25 mouse cellular contexts compared by ENCODE assay signal in genomic region chr3:103500366-103500765, GRCm38 (mm10).
DNase-seq lines count a peak whose midpoint lies in the region; ATAC-seq and TF ChIP-seq lines count a peak whose summit lies in the region.
"Had no signal": no experiment of that assay in that cellular context is flagged by ENCODE, and none has a peak within 500 bp of the region (broad histone marks: within the 10 kb centered on the region; RNA-seq: fewer than 3 reads in every experiment).

No protein-coding gene starts in this region.

- TF ChIP-seq POLR2A in thymus, adult 2 months (IDR thresholded peaks at IDR 0.05; ENCODE audit: control insufficient read depth, extremely low read depth, insufficient read depth, low read length, poor library complexity), result no peak

- H3K27ac ChIP-seq in midbrain, embryonic 11.5 days (ENCODE audit: low read depth, low read length), result no peak overlapping the region
- H3K27ac ChIP-seq in midbrain, embryonic 10.5 days (replicated peaks), result no peak overlapping the region
- no peak overlapping the region for H3K27ac ChIP-seq in thymus, adult 2 months (ENCODE audit: control insufficient read depth, insufficient read depth, low read length)
- H3K27ac ChIP-seq in forebrain, embryonic 15.5 days (replicated peaks), result no peak overlapping the region
- H3K27ac ChIP-seq: embryonic facial prominence, embryonic 15.5 days; hindbrain, embryonic 12.5 days; kidney, embryonic 15.5 days; macrophage; neural tube, embryonic 13.5 days had no signal

- ATAC-seq in midbrain, embryonic 11.5 days (ENCODE audit: low FRiP score), result no peak
- peak; percentile 80 for ATAC-seq in megakaryocyte, adult 5-6 weeks (ENCODE audit: poor library complexity, severe bottlenecking)
- no peak for ATAC-seq in forebrain, embryonic 15.5 days (replicated peaks)
- ATAC-seq: forebrain, embryonic 14.5 days; lung, postnatal 0 days had no signal

- H3K4me1 ChIP-seq in midbrain, embryonic 11.5 days (ENCODE audit: control insufficient read depth, insufficient read depth, low read length), result no peaks in the 10 kb centered on the region
- H3K4me1 ChIP-seq in midbrain, embryonic 10.5 days, result peaks cover 15% of the 10 kb centered on the region
- H3K4me1 ChIP-seq in thymus, adult 2 months (replicated peaks; ENCODE audit: control insufficient read depth, insufficient read depth, low read length), result peaks cover 16% of the 10 kb centered on the region
- peaks cover 3% of the 10 kb centered on the region; the same call in 1 of the 2 replicates for H3K4me1 ChIP-seq in forebrain, embryonic 15.5 days
- H3K4me1 ChIP-seq: embryonic facial prominence, embryonic 15.5 days; heart, embryonic 12.5 days; hindbrain, embryonic 12.5 days; neural tube, embryonic 13.5 days had no signal

- H3K9ac ChIP-seq in midbrain, embryonic 11.5 days (ENCODE audit: low read length), result no peak overlapping the region
- no peak overlapping the region for H3K9ac ChIP-seq in forebrain, embryonic 15.5 days (replicated peaks)
- H3K9ac ChIP-seq: embryonic facial prominence, embryonic 15.5 days; heart, embryonic 12.5 days; hindbrain, embryonic 12.5 days; kidney, embryonic 15.5 days; neural tube, embryonic 13.5 days had no signal

- WGBS in midbrain, embryonic 11.5 days, result 77% methylated on average over 4 of the region's 4 CpGs
- 70% methylated on average over 4 of the region's 4 CpGs for WGBS in midbrain, embryonic 10.5 days
- 18% methylated on average over 4 of the region's 4 CpGs for WGBS in thymus, adult 2 months
- WGBS in forebrain, embryonic 15.5 days, result 73% methylated on average over 4 of the region's 4 CpGs

- peak; percentile 28 for DNase-seq in midbrain, embryonic 11.5 days (ENCODE audit: low spot score, missing footprints)
- no peak for DNase-seq in midbrain, embryonic 10.5 days (ENCODE audit: low spot score)
- peak; percentile 24 for DNase-seq in thymus, adult 2 months
- no peak for DNase-seq in right cerebral cortex, postnatal 4 days
- no peak for DNase-seq in urinary bladder, postnatal 14 days (ENCODE audit: low spot score)
- no peak for DNase-seq in retina, postnatal 1 day
- DNase-seq: adrenal gland, adult 2 months; cerebellum, adult 2 months; cerebellum, postnatal 25 days; heart, adult 18-20 months; heart, postnatal 14 days; kidney, adult 11 months; midbrain, embryonic 14.5 days; right cerebral cortex, adult 18-20 months had no signal

- no peak overlapping the region for H3K4me2 ChIP-seq in midbrain, embryonic 11.5 days
- H3K4me2 ChIP-seq in forebrain, embryonic 15.5 days (replicated peaks), result no peak overlapping the region
- H3K4me2 ChIP-seq: embryonic facial prominence, embryonic 15.5 days; heart, embryonic 12.5 days; hindbrain, embryonic 12.5 days; kidney, embryonic 15.5 days; neural tube, embryonic 13.5 days had no signal

- no peaks in the 10 kb centered on the region for H3K9me3 ChIP-seq in midbrain, embryonic 11.5 days (ENCODE audit: control insufficient read depth, low read length)
- H3K9me3 ChIP-seq in midbrain, embryonic 10.5 days (replicated peaks), result no peaks in the 10 kb centered on the region
- H3K9me3 ChIP-seq in forebrain, embryonic 15.5 days, result no peaks in the 10 kb centered on the region
- H3K9me3 ChIP-seq: embryonic facial prominence, embryonic 15.5 days; G1E; heart, embryonic 12.5 days; hindbrain, embryonic 12.5 days; kidney, embryonic 15.5 days; neural tube, embryonic 13.5 days had no signal

- no peak for TF ChIP-seq CTCF in thymus, adult 2 months (IDR thresholded peaks at IDR 0.05; ENCODE audit: borderline replicate concordance, control insufficient read depth, extremely low read depth, insufficient read depth, low read length, poor library complexity)

- H3K27me3 ChIP-seq in midbrain, embryonic 11.5 days (ENCODE audit: control insufficient read depth, insufficient read depth, low read length), result no peaks in the 10 kb centered on the region
- no peaks in the 10 kb centered on the region for H3K27me3 ChIP-seq in midbrain, embryonic 10.5 days (ENCODE audit: low read depth, poor library complexity, severe bottlenecking)
- no peaks in the 10 kb centered on the region for H3K27me3 ChIP-seq in thymus, adult 2 months (ENCODE audit: control insufficient read depth, insufficient read depth, low read length)
- H3K27me3 ChIP-seq in forebrain, embryonic 15.5 days, result no peaks in the 10 kb centered on the region
- H3K27me3 ChIP-seq: embryonic facial prominence, embryonic 15.5 days; heart, embryonic 12.5 days; hindbrain, embryonic 12.5 days; kidney, embryonic 15.5 days; neural tube, embryonic 13.5 days had no signal

- H3K4me3 ChIP-seq in midbrain, embryonic 11.5 days (ENCODE audit: low read depth, low read length), result no peak overlapping the region
- no peak overlapping the region for H3K4me3 ChIP-seq in midbrain, embryonic 10.5 days
- H3K4me3 ChIP-seq in thymus, adult 2 months (ENCODE audit: control insufficient read depth, insufficient read depth, low read length), result no peak overlapping the region
- no peak overlapping the region for H3K4me3 ChIP-seq in forebrain, embryonic 15.5 days
- H3K4me3 ChIP-seq: embryonic facial prominence, embryonic 15.5 days; heart, embryonic 12.5 days; hindbrain, embryonic 12.5 days; kidney, embryonic 15.5 days; neural tube, embryonic 13.5 days had no signal

- no peaks in the 10 kb centered on the region for H3K36me3 ChIP-seq in midbrain, embryonic 11.5 days (ENCODE audit: control insufficient read depth, insufficient read depth, low read length)
- no peaks in the 10 kb centered on the region for H3K36me3 ChIP-seq in midbrain, embryonic 10.5 days
- H3K36me3 ChIP-seq in thymus, adult 2 months (ENCODE audit: control insufficient read depth, insufficient read depth, low read length), result no peaks in the 10 kb centered on the region
- H3K36me3 ChIP-seq in forebrain, embryonic 15.5 days, result no peaks in the 10 kb centered on the region
- H3K36me3 ChIP-seq: embryonic facial prominence, embryonic 15.5 days; G1E; heart, embryonic 12.5 days; hindbrain, embryonic 12.5 days; kidney, embryonic 15.5 days; neural tube, embryonic 13.5 days had no signal

Comparison
In these comparisons a context has a peak if more than half of its experiments do, and no peak if none do; other contexts are left out.
1. DNase-seq: peak in midbrain, embryonic 11.5 days (single experiment) and thymus, adult 2 months (single experiment); none in midbrain, embryonic 10.5 days (single experiment), right cerebral cortex, postnatal 4 days (single experiment), urinary bladder, postnatal 14 days (single experiment) and retina, postnatal 1 day (single experiment).